Mouse (Mus musculus): Measurements from ENCODE around the gene Alk. TPM values are rescaled to one million over a fixed set of nuclear protein-coding genes. Genes with fewer than 3 reads are reported as not detected.

Alk gene
- polyA plus RNA-seq, 1 experiment, result 0.03 TPM

- Histone ChIP-seq H3K27ac (ENCODE audit: control insufficient read depth, insufficient read depth, low read length) (no peak overlapping the region), H3K27me3 (ENCODE audit: control insufficient read depth, insufficient read depth, low read length) (no peaks in the 10 kb centered on the region), H3K36me3 (ENCODE audit: control insufficient read depth, insufficient read depth, low read length) (no peaks in the 10 kb centered on the region), H3K4me1 (replicated peaks; ENCODE audit: control insufficient read depth, insufficient read depth, low read length) (no peaks in the 10 kb centered on the region), H3K4me3 (ENCODE audit: control insufficient read depth, insufficient read depth, low read length) (no peak overlapping the region)
- no peak for DNase-seq
- no peak for TF ChIP-seq CTCF (IDR thresholded peaks at IDR 0.05; ENCODE audit: borderline replicate concordance, control insufficient read depth, extremely low read depth, insufficient read depth, low read length, poor library complexity)
- no peak for TF ChIP-seq POLR2A (IDR thresholded peaks at IDR 0.05; ENCODE audit: control insufficient read depth, extremely low read depth, insufficient read depth, low read length, poor library complexity)
- WGBS, result 94% methylated on average over 2 of the region's 2 CpGs
Measured at GRCm38 (mm10) chr17:72571379-72571778, 33.0 kb downstream of the Alk start.

GRCm38 (mm10) chr17:72569491-72569890 is 34.9 kb downstream of the Alk start:
- Histone ChIP-seq H3K4me1 (replicated peaks; ENCODE audit: control insufficient read depth, insufficient read depth, low read length) (no peaks in the 10 kb centered on the region), H3K27me3 (ENCODE audit: control insufficient read depth, insufficient read depth, low read length) (no peaks in the 10 kb centered on the region), H3K27ac (ENCODE audit: control insufficient read depth, insufficient read depth, low read length) (no peak overlapping the region), H3K36me3 (ENCODE audit: control insufficient read depth, insufficient read depth, low read length) (no peaks in the 10 kb centered on the region), H3K4me3 (ENCODE audit: control insufficient read depth, insufficient read depth, low read length) (no peak overlapping the region)
- 84% methylated on average over 10 of the region's 10 CpGs for WGBS
- TF ChIP-seq CTCF (IDR thresholded peaks at IDR 0.05; ENCODE audit: borderline replicate concordance, control insufficient read depth, extremely low read depth, insufficient read depth, low read length, poor library complexity) (no peak), POLR2A (IDR thresholded peaks at IDR 0.05; ENCODE audit: control insufficient read depth, extremely low read depth, insufficient read depth, low read length, poor library complexity) (no peak)
- no peak for DNase-seq

DNA sequence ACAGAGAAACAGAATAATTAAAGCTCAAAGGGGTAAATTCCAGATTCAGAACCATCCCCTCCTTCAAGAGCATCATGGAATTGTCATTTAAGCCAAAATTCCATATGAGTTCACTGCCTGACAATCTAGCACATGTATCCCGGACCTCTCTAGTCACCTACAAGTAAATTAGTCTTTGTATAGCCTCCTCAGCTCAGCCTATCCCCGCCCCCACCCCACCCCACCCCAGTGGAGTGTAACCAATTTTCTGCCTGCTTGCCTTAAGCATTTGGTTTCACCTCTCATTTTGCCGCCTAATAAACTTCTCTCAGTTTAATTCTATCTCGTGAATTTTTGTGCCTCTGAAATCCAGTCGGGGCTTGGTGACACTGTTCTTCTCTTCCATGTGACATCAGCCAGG is 41.0 kb downstream of the Alk start:
- DNase-seq, result no peak
- TF ChIP-seq CTCF (IDR thresholded peaks at IDR 0.05; ENCODE audit: borderline replicate concordance, control insufficient read depth, extremely low read depth, insufficient read depth, low read length, poor library complexity) (no peak), POLR2A (IDR thresholded peaks at IDR 0.05; ENCODE audit: control insufficient read depth, extremely low read depth, insufficient read depth, low read length, poor library complexity) (no peak)
- Histone ChIP-seq H3K4me1 (replicated peaks; ENCODE audit: control insufficient read depth, insufficient read depth, low read length) (no peaks in the 10 kb centered on the region), H3K4me3 (ENCODE audit: control insufficient read depth, insufficient read depth, low read length) (no peak overlapping the region), H3K27me3 (ENCODE audit: control insufficient read depth, insufficient read depth, low read length) (no peaks in the 10 kb centered on the region), H3K36me3 (ENCODE audit: control insufficient read depth, insufficient read depth, low read length) (no peaks in the 10 kb centered on the region), H3K27ac (ENCODE audit: control insufficient read depth, insufficient read depth, low read length) (no peak overlapping the region)
- WGBS, result 87% methylated on average over 5 of the region's 5 CpGs

- Histone ChIP-seq H3K4me1 (replicated peaks; ENCODE audit: control insufficient read depth, insufficient read depth, low read length) (no peaks in the 10 kb centered on the region), H3K36me3 (ENCODE audit: control insufficient read depth, insufficient read depth, low read length) (no peaks in the 10 kb centered on the region), H3K27ac (ENCODE audit: control insufficient read depth, insufficient read depth, low read length) (no peak overlapping the region), H3K4me3 (ENCODE audit: control insufficient read depth, insufficient read depth, low read length) (no peak overlapping the region), H3K27me3 (ENCODE audit: control insufficient read depth, insufficient read depth, low read length) (no peaks in the 10 kb centered on the region)
- no peak for DNase-seq
- WGBS, result 77% methylated on average over 3 of the region's 3 CpGs
- TF ChIP-seq CTCF (IDR thresholded peaks at IDR 0.05; ENCODE audit: borderline replicate concordance, control insufficient read depth, extremely low read depth, insufficient read depth, low read length, poor library complexity) (no peak), POLR2A (IDR thresholded peaks at IDR 0.05; ENCODE audit: control insufficient read depth, extremely low read depth, insufficient read depth, low read length, poor library complexity) (no peak)
Measured at GRCm38 (mm10) chr17:72561471-72561870, 43.0 kb downstream of the Alk start.

- 82% methylated on average over 1 of the region's 1 CpGs for WGBS
- no peak for TF ChIP-seq POLR2A (IDR thresholded peaks at IDR 0.05; ENCODE audit: control insufficient read depth, extremely low read depth, insufficient read depth, low read length, poor library complexity)
- no peak for TF ChIP-seq CTCF (IDR thresholded peaks at IDR 0.05; ENCODE audit: borderline replicate concordance, control insufficient read depth, extremely low read depth, insufficient read depth, low read length, poor library complexity)
- no peak for DNase-seq
Measured at GRCm38 (mm10) chr17:72560771-72561170, 43.7 kb downstream of the Alk start.

GRCm38 (mm10) chr17:72557029-72557735 is 47.2 kb downstream of the Alk start:
- Histone ChIP-seq H3K27ac (ENCODE audit: control insufficient read depth, insufficient read depth, low read length) (no peak overlapping the region), H3K27me3 (ENCODE audit: control insufficient read depth, insufficient read depth, low read length) (no peaks in the 10 kb centered on the region), H3K4me1 (replicated peaks; ENCODE audit: control insufficient read depth, insufficient read depth, low read length) (no peaks in the 10 kb centered on the region), H3K4me3 (ENCODE audit: control insufficient read depth, insufficient read depth, low read length) (no peak overlapping the region), H3K36me3 (ENCODE audit: control insufficient read depth, insufficient read depth, low read length) (no peaks in the 10 kb centered on the region)
- DNase-seq, result no peak
- WGBS, result 91% methylated on average over 6 of the region's 6 CpGs
- TF ChIP-seq CTCF (IDR thresholded peaks at IDR 0.05; ENCODE audit: borderline replicate concordance, control insufficient read depth, extremely low read depth, insufficient read depth, low read length, poor library complexity), result no peak
- TF ChIP-seq POLR2A (IDR thresholded peaks at IDR 0.05; ENCODE audit: control insufficient read depth, extremely low read depth, insufficient read depth, low read length, poor library complexity), result no peak

More at GRCm38 (mm10) chr17:72560771-72561170, 43.7 kb downstream of the Alk start:
- Histone ChIP-seq H3K4me3 (ENCODE audit: control insufficient read depth, insufficient read depth, low read length) (no peak overlapping the region), H3K36me3 (ENCODE audit: control insufficient read depth, insufficient read depth, low read length) (no peaks in the 10 kb centered on the region), H3K4me1 (replicated peaks; ENCODE audit: control insufficient read depth, insufficient read depth, low read length) (no peaks in the 10 kb centered on the region), H3K27me3 (ENCODE audit: control insufficient read depth, insufficient read depth, low read length) (no peaks in the 10 kb centered on the region), H3K27ac (ENCODE audit: control insufficient read depth, insufficient read depth, low read length) (no peak overlapping the region)

All from thymus, adult 2 months (tissue).